Mouse (Mus musculus): ENCODE measurements around the gene Sh3bgrl3.

- TF ChIP-seq POLR2A (IDR thresholded peaks at IDR 0.05; ENCODE audit: low read depth, low read length) = no peak
- TF ChIP-seq CTCF (IDR thresholded peaks at IDR 0.05; ENCODE audit: extremely low read depth, insufficient read length, insufficient replicate concordance, low read depth, low read length) = no peak
Measured at GRCm38 (mm10) chr4:134126300-134127120, 2.1 kb downstream of the Sh3bgrl3 start.

Data from small intestine, adult 2 months (tissue).